Mouse (Mus musculus) liver, embryonic 14.5 days (tissue): ENCODE results near the gene Tsnaxip1. TPM values are rescaled to one million over a fixed set of nuclear protein-coding genes. Genes with fewer than 3 reads are reported as not detected.

Experiments
- ATAC-seq: fragments of 200-750 bp; cut with Nextera tagmentation; 2 replicates; pipeline ENCODE4 v1.8.0; 2017; ENCODE audit warnings: moderate number of reproducible peaks, mild to moderate bottlenecking, moderate library complexity; ENCODE audit not compliant: insufficient read depth
- DNase-seq, 3 experiments: peaks; one replicate each; pipeline ENCODE4 v3.0.0-alpha.2; 2012 to 2013; ENCODE audit warnings: low read depth in 3 of 3, low spot score in 3 of 3
- H3K27ac ChIP-seq: fragments of 300-500 bp; sonication (generic); 2 replicates; pipeline ENCODE4 v1.5.1; 2014; ENCODE audit warnings: moderate library complexity, mild to moderate bottlenecking, control low read depth, inconsistent platforms
- H3K27me3 ChIP-seq: fragments of 300-500 bp; sonication (generic); 2 replicates; pipeline ENCODE4 v1.6.1; 2014; ENCODE audit warnings: mild to moderate bottlenecking, low read length, moderate library complexity; ENCODE audit not compliant: control insufficient read depth, insufficient read depth
- H3K36me3 ChIP-seq: fragments of 300-500 bp; sonication (generic); replicated peaks from 2 replicates; pipeline ENCODE4 v1.6.1; 2014; ENCODE audit warnings: low read depth; ENCODE audit not compliant: control insufficient read depth, insufficient read depth
- H3K4me1 ChIP-seq, 2 experiments: fragments of 200-500 bp in 1 of 2; fragments of 300-500 bp in 1 of 2; sonication (generic) in 1 of 2; replicated peaks; 2 replicates each; pipeline ENCODE4 v1.6.1; 2012 to 2014; ENCODE audit warnings: antibody characterized with exemption in 1 of 2, inconsistent platforms in 1 of 2, low read length in 1 of 2; ENCODE audit not compliant: control insufficient read depth in 2 of 2, insufficient read depth in 2 of 2
- H3K4me2 ChIP-seq: fragments of 300-500 bp; sonication (generic); 2 replicates; pipeline ENCODE4 v1.6.1; 2014; ENCODE audit warnings: low read depth, mild to moderate bottlenecking, control low read depth, moderate library complexity
- H3K4me3 ChIP-seq, 2 experiments: fragments of 200-500 bp in 1 of 2; fragments of 300-500 bp in 1 of 2; sonication (generic) in 1 of 2; 2 replicates each; pipeline ENCODE4 v1.5.1; 2012 to 2014; ENCODE audit warnings: low read depth in 2 of 2, low read length in 2 of 2, mild to moderate bottlenecking in 2 of 2, control low read depth in 1 of 2, inconsistent platforms in 1 of 2, moderate library complexity in 1 of 2; ENCODE audit not compliant: insufficient read depth in 1 of 2
- H3K9ac ChIP-seq: fragments of 300-500 bp; sonication (generic); replicated peaks from 2 replicates; pipeline ENCODE4 v1.6.1; 2014; ENCODE audit warnings: mild to moderate bottlenecking, control low read depth, moderate library complexity
- H3K9me3 ChIP-seq: fragments of 300-500 bp; sonication (generic); 2 replicates; pipeline ENCODE4 v1.6.1; 2016; ENCODE audit warnings: low read length, mixed read lengths; ENCODE audit not compliant: control insufficient read depth
- CTCF ChIP-seq: IDR thresholded peaks from 2 replicates; pipeline ENCODE4 v1.5.1; 2016; ENCODE audit warnings: antibody characterized with exemption, low read depth, control low read depth
- EP300 ChIP-seq: IDR thresholded peaks from 2 replicates; pipeline ENCODE4 v1.6.1; 2016; ENCODE audit warnings: antibody characterized with exemption, low read depth
- WGBS: fragments of 180-500 bp; shearing (Covaris S2); extraction: QIAGEN DNeasy Blood & Tissue Kit; methylation state at CpG from one replicate; pipeline ENCODE4 v1.1.7; 2014; ENCODE audit not compliant: insufficient replicate concordance; 5-methylcytosine and 5-hydroxymethylcytosine counted together
- polyA plus RNA-seq, 2 experiments: library from polyadenylated mRNA; depleted of rRNA in 1 of 2; stranded (reverse) in 1 of 2; unstranded in 1 of 2; fragments of >200 nt; fragmentation: Nextera tagmentation in 1 of 2; extraction: Ambion mirVana in 1 of 2; gene quantifications; 2 replicates each; pipeline versions ENCODE4 v1.2.1 to v1.2.3; 2012 to 2014

The Tsnaxip1 gene
- polyA plus RNA-seq, 2 experiments, result 0.04 to 0.06 TPM

- H3K4me3 ChIP-seq, result no peak overlapping the region
- whole genome bisulfite sequencing, result 42% methylated on average over 11 of the region's 11 CpGs
- peaks cover 6 to 7% of the 10 kb centered on the region in 2 experiments for H3K4me1 ChIP-seq
- no peak overlapping the region for H3K4me2 ChIP-seq
- peaks cover 43% of the 10 kb centered on the region for H3K36me3 ChIP-seq
- no peaks in the 10 kb centered on the region for H3K9me3 ChIP-seq
- no peak for ATAC-seq
- H3K27me3 ChIP-seq, result no peaks in the 10 kb centered on the region
- no peak for TF ChIP-seq EP300
- no peak for TF ChIP-seq CTCF
- DNase-seq, result no peak
- H3K9ac ChIP-seq, result no peak overlapping the region
- H3K27ac ChIP-seq, result no peak overlapping the region
These were observed 19.1 kb downstream of the Tsnaxip1 start for GRCm38 (mm10) chr8:105846678-105847077.

GRCm38 (mm10) chr8:105850014-105850413 lies 22.5 kb downstream of the Tsnaxip1 start:
- H3K9ac ChIP-seq, result no peak overlapping the region
- 83% methylated on average over 4 of the region's 4 CpGs for WGBS
- no peak overlapping the region for H3K27ac ChIP-seq
- peak overlapping the region in 1 of 2 experiments; percentile 49; a peak in 1 of 4 replicates for H3K4me3 ChIP-seq
- no peaks in the 10 kb centered on the region for H3K27me3 ChIP-seq
- no peak for TF ChIP-seq CTCF
- no peak for TF ChIP-seq EP300
- peaks cover 9 to 10% of the 10 kb centered on the region in 2 experiments for H3K4me1 ChIP-seq
- no peak for ATAC-seq
- DNase-seq, result no peak
- H3K9me3 ChIP-seq, result no peaks in the 10 kb centered on the region
- peak overlapping the region; percentile 73 for H3K4me2 ChIP-seq
- H3K36me3 ChIP-seq, result peaks cover 30% of the 10 kb centered on the region

GRCm38 (mm10) chr8:105850611-105851010 lies 23.1 kb downstream of the Tsnaxip1 start:
- Histone ChIP-seq H3K9me3 (no peaks in the 10 kb centered on the region), H3K4me1 (peaks cover 9 to 10% of the 10 kb centered on the region in 2 experiments), H3K9ac (peak overlapping the region; percentile 55), H3K4me3 (peak overlapping the region; percentile 46 to 49), H3K36me3 (peaks cover 25% of the 10 kb centered on the region), H3K27me3 (no peaks in the 10 kb centered on the region), H3K4me2 (peak overlapping the region; percentile 73), H3K27ac (no peak overlapping the region; the same call in 1 of the 2 replicates)
- WGBS, result 66% methylated on average over 7 of the region's 7 CpGs
- TF ChIP-seq CTCF, result no peak
- no peak for TF ChIP-seq EP300
- ATAC-seq, result no peak
- DNase-seq, result no peak

GRCm38 (mm10) chr8:105851651-105852143 lies 24.2 kb downstream of the Tsnaxip1 start:
- DNase-seq (peak; percentile 82 to 84 (median 83)), ATAC-seq (peak; percentile 63)
- Histone ChIP-seq H3K4me3 (peak overlapping the region; percentile 69 to 76), H3K4me2 (peak overlapping the region; percentile 74), H3K4me1 (peaks cover 13 to 18% of the 10 kb centered on the region in 2 experiments), H3K27ac (peak overlapping the region; percentile 84), H3K36me3 (peaks cover 18% of the 10 kb centered on the region), H3K9me3 (no peaks in the 10 kb centered on the region), H3K27me3 (no peaks in the 10 kb centered on the region), H3K9ac (peak overlapping the region; percentile 75)
- WGBS, result under 1% methylated on average over 34 of the region's 34 CpGs
- no peak for TF ChIP-seq CTCF
- peak; percentile 62 for TF ChIP-seq EP300

GRCm38 (mm10) chr8:105852146-105852729 lies 24.7 kb downstream of the Tsnaxip1 start:
- peak overlapping the region; percentile 75 for H3K9ac ChIP-seq
- H3K4me3 ChIP-seq, result peak overlapping the region; percentile 69 to 76; a peak in 3 of 4 replicates
- H3K36me3 ChIP-seq, result peaks cover 15% of the 10 kb centered on the region
- peak overlapping the region; percentile 74 for H3K4me2 ChIP-seq
- H3K9me3 ChIP-seq, result no peaks in the 10 kb centered on the region
- 71% methylated on average over 12 of the region's 12 CpGs for WGBS
- no peaks in the 10 kb centered on the region for H3K27me3 ChIP-seq
- DNase-seq (no peak), ATAC-seq (no peak)
- no peak overlapping the region; the same call in 1 of the 2 replicates for H3K27ac ChIP-seq
- peaks cover 18 to 22% of the 10 kb centered on the region in 2 experiments for H3K4me1 ChIP-seq
- TF ChIP-seq EP300 (no peak), CTCF (no peak)
